Comparison of ENCODE assay signal across 14 mouse cellular contexts in the genomic region with DNA sequence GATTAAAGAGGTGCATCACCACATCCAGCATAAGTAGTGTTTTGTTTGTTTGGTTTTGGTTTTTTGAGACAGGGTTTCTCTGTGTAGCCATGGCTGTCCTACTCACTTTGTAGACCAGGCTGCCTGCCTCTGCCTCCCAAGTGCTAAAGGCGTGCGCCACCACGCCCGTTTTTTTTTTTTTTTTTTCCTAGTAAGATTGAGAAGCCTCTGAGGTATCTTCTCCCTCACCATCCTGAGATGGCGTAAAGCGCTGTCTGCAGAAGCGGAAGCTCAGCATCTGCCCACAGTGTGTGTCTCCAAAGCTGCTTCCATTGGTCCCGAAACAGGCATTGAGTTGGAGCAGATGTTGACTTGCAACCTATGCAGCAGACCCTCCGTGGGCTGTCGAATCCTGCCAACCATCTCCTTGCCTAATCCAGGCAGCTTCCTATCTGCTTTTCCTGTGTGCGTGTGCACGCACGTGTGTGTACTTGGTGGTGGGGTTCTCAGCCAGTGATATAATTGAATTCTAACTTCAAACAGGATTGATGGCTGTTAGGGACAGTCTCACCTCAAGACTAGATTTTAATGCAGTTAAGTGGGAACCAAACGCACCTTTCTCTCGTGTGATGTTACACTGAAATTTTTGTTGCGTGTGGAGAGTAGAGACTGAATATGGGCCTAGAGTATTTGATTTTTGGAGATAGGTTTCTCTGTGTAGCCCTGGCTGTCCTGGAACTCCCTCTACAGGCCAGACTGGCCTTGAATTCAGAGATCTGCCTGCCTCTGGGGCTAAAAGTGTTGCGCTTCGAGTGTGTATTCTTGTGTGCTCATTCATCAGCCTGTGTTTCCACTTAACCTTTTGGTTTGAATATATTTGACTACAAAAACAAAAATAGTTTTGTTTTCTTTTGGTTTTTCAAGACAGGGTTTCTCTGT. TPM values are rescaled to one million over a fixed set of nuclear protein-coding genes. Genes with fewer than 3 reads are reported as not detected.
A peak's percentile ranks its signal among the peaks of the same experiment; 100 is the strongest.
DNase-seq lines count a peak whose midpoint lies in the region; ATAC-seq and TF ChIP-seq lines count a peak whose summit lies in the region.
"Had no signal": no experiment of that assay in that cellular context is flagged by ENCODE, and none has a peak within 500 bp of the region (broad histone marks: within the 10 kb centered on the region; RNA-seq: fewer than 3 reads in every experiment).

No protein-coding gene starts in this region.

- 73% methylated on average over 18 of the region's 18 CpGs for WGBS in kidney, embryonic 16.5 days
- WGBS in forebrain, embryonic 13.5 days = 77% methylated on average over 18 of the region's 18 CpGs
- WGBS in liver, postnatal 0 days (ENCODE audit: insufficient replicate concordance) = 59% methylated on average over 18 of the region's 18 CpGs
- 63% methylated on average over 18 of the region's 18 CpGs for WGBS in cerebellum, adult 2 months

- no peak overlapping the region for H3K9ac ChIP-seq in kidney, embryonic 16.5 days (replicated peaks; ENCODE audit: low read length)
- H3K9ac ChIP-seq in ES-Bruce4 (ENCODE audit: low read depth, poor library complexity, severe bottlenecking) = no peak overlapping the region
- H3K9ac ChIP-seq in forebrain, embryonic 13.5 days = no peak overlapping the region
- no peak overlapping the region for H3K9ac ChIP-seq in liver, postnatal 0 days (replicated peaks)
- H3K9ac ChIP-seq: heart, embryonic 13.5 days; limb, embryonic 15.5 days had no signal

- no peaks in the 10 kb centered on the region for H3K4me1 ChIP-seq in kidney, embryonic 16.5 days (ENCODE audit: insufficient read depth, low read length)
- H3K4me1 ChIP-seq in ES-Bruce4 (ENCODE audit: control insufficient read depth, insufficient read depth, low read length) = no peaks in the 10 kb centered on the region
- no peaks in the 10 kb centered on the region for H3K4me1 ChIP-seq in forebrain, embryonic 13.5 days
- H3K4me1 ChIP-seq in liver, postnatal 0 days (ENCODE audit: insufficient read depth) = 0 out of 2 replicates have a peak, but pooled peaks cover under 1% of the 10 kb centered on the region
- H3K4me1 ChIP-seq in cerebellum, adult 2 months (ENCODE audit: control insufficient read depth, insufficient read depth, low read length) = no peaks in the 10 kb centered on the region

- DNase-seq in kidney, adult 8-10 months = no peak
- DNase-seq in liver, postnatal 0 days = no peak
- no peak for DNase-seq in left cerebral cortex, postnatal 25 days (ENCODE audit: low spot score in 2 of 2)
- no peak for DNase-seq in cerebellum, adult 2 months
- DNase-seq: adrenal gland, postnatal 25 days; cerebellum, adult 11-12 months; kidney, adult 2 months; layer of hippocampus, adult 9-11 months had no signal

- H3K4me2 ChIP-seq in kidney, embryonic 16.5 days (replicated peaks; ENCODE audit: low read depth, low read length) = no peak overlapping the region
- no peak overlapping the region for H3K4me2 ChIP-seq in forebrain, embryonic 13.5 days
- no peak overlapping the region for H3K4me2 ChIP-seq in liver, postnatal 0 days (ENCODE audit: low read depth, low read length)
- H3K4me2 ChIP-seq: heart, embryonic 13.5 days; limb, embryonic 15.5 days had no signal

- no peak for TF ChIP-seq POLR2A in ES-Bruce4 (IDR thresholded peaks at IDR 0.05; ENCODE audit: insufficient read depth, low read length)
- no peak for TF ChIP-seq POLR2A in cerebellum, adult 2 months (IDR thresholded peaks at IDR 0.05; ENCODE audit: borderline replicate concordance, insufficient read depth, low read length)

- H3K27ac ChIP-seq in kidney, embryonic 16.5 days (ENCODE audit: low read length) = no peak overlapping the region
- H3K27ac ChIP-seq in ES-Bruce4 (ENCODE audit: insufficient read depth, low read length) = no peak overlapping the region
- H3K27ac ChIP-seq in forebrain, embryonic 13.5 days = peak overlapping the region; percentile 19; the same call in 1 of the 2 replicates
- no peak overlapping the region for H3K27ac ChIP-seq in liver, postnatal 0 days (ENCODE audit: low read depth)
- no peak overlapping the region for H3K27ac ChIP-seq in cerebellum, adult 2 months (ENCODE audit: insufficient read depth, low read length)
- H3K27ac ChIP-seq: heart, embryonic 13.5 days had no signal

- H3K4me3 ChIP-seq in kidney, embryonic 16.5 days (ENCODE audit: low read length) = no peak overlapping the region
- H3K4me3 ChIP-seq in ES-Bruce4 (ENCODE audit: low read depth, low read length) = no peak overlapping the region
- no peak overlapping the region for H3K4me3 ChIP-seq in forebrain, embryonic 13.5 days
- no peak overlapping the region for H3K4me3 ChIP-seq in liver, postnatal 0 days (ENCODE audit: low read depth, low read length)
- H3K4me3 ChIP-seq in cerebellum, adult 2 months (replicated peaks; ENCODE audit: insufficient read depth, low read depth, low read length) = no peak overlapping the region
- H3K4me3 ChIP-seq: heart, embryonic 13.5 days; limb, embryonic 15.5 days had no signal

- no peaks in the 10 kb centered on the region for H3K27me3 ChIP-seq in kidney, embryonic 16.5 days (ENCODE audit: insufficient read depth, low read length)
- H3K27me3 ChIP-seq in ES-Bruce4 (ENCODE audit: control insufficient read depth, insufficient read depth, low read length, poor library complexity, severe bottlenecking) = no peaks in the 10 kb centered on the region
- no peaks in the 10 kb centered on the region for H3K27me3 ChIP-seq in forebrain, embryonic 13.5 days
- H3K27me3 ChIP-seq in liver, postnatal 0 days (ENCODE audit: insufficient read depth, low read length) = no peaks in the 10 kb centered on the region
- H3K27me3 ChIP-seq in cerebellum, adult 2 months (ENCODE audit: control insufficient read depth, insufficient read depth, low read length) = no peaks in the 10 kb centered on the region; the same call in 1 of the 2 replicates
- H3K27me3 ChIP-seq: heart, embryonic 13.5 days; limb, embryonic 15.5 days had no signal

- no peaks in the 10 kb centered on the region for H3K9me3 ChIP-seq in kidney, embryonic 16.5 days (ENCODE audit: low read length)
- H3K9me3 ChIP-seq in ES-Bruce4 (replicated peaks; ENCODE audit: control insufficient read depth, insufficient read depth, low read length, poor library complexity, severe bottlenecking) = no peaks in the 10 kb centered on the region
- no peaks in the 10 kb centered on the region for H3K9me3 ChIP-seq in forebrain, embryonic 13.5 days (replicated peaks)
- no peaks in the 10 kb centered on the region for H3K9me3 ChIP-seq in liver, postnatal 0 days (ENCODE audit: low read length)
- H3K9me3 ChIP-seq: G1E; heart, embryonic 13.5 days; limb, embryonic 15.5 days had no signal

- intact Hi-C loops in left cerebral cortex, postnatal 25 days (cut with DNase I) = loop anchor here (2.0 kb wide), 1 partner anchor 71 kb away; no protein-coding TSS in a partner anchor

- ATAC-seq in kidney, embryonic 16.5 days (ENCODE audit: low FRiP score, low TSS enrichment) = peak; percentile 32; the same call in 1 of the 2 replicates
- no peak for ATAC-seq in forebrain, embryonic 13.5 days
- ATAC-seq in liver, postnatal 0 days = no peak

- TF ChIP-seq EP300 in ES-Bruce4 (IDR thresholded peaks at IDR 0.05; ENCODE audit: insufficient read depth, low read depth, low read length) = no peak
- TF ChIP-seq EP300 in liver, postnatal 0 days (IDR thresholded peaks at IDR 0.05; ENCODE audit: low read depth) = no peak

- TF ChIP-seq CTCF in ES-Bruce4 (IDR thresholded peaks at IDR 0.05; ENCODE audit: low read depth, low read length) = peak; percentile 27
- TF ChIP-seq CTCF in liver, postnatal 0 days (IDR thresholded peaks at IDR 0.05; ENCODE audit: low read depth) = peak; percentile 43
- no peak for TF ChIP-seq CTCF in cerebellum, adult 2 months (IDR thresholded peaks at IDR 0.05; ENCODE audit: borderline replicate concordance, insufficient read depth, low read depth, low read length)

- peaks cover 26% of the 10 kb centered on the region for H3K36me3 ChIP-seq in kidney, embryonic 16.5 days (ENCODE audit: insufficient read depth, low read length)
- peaks cover 9% of the 10 kb centered on the region for H3K36me3 ChIP-seq in ES-Bruce4 (ENCODE audit: control insufficient read depth, insufficient read depth, low read length, poor library complexity, severe bottlenecking)
- peaks cover 29% of the 10 kb centered on the region for H3K36me3 ChIP-seq in forebrain, embryonic 13.5 days (ENCODE audit: poor library complexity, severe bottlenecking)
- peaks cover 31% of the 10 kb centered on the region for H3K36me3 ChIP-seq in liver, postnatal 0 days (replicated peaks; ENCODE audit: insufficient read depth, low read length)

RNA-seq across cellular contexts. Expression of gene Slc25a3, which starts 19.7 kb away (rescaled TPM):
- 673 and 685 TPM in 2 replicates for polyA plus RNA-seq in kidney, embryonic 16.5 days (2015; fragmentation: Nextera tagmentation; extraction: Ambion mirVana)
- 550 and 557 TPM in 2 replicates for polyA plus RNA-seq in ES-Bruce4 (2011; ENCODE audit: insufficient read depth, insufficient read length, low read depth, missing spikeins)
- 439 and 465 TPM in 2 replicates for polyA plus RNA-seq in forebrain, embryonic 13.5 days (2015; fragmentation: Nextera tagmentation; extraction: Ambion mirVana)
- polyA plus RNA-seq in liver, postnatal 0 days (2015; fragmentation: Nextera tagmentation; extraction: Ambion mirVana) = 341 and 344 TPM in 2 replicates
- total RNA-seq in left cerebral cortex, postnatal 25 days (2021) = 100 to 1,000 TPM; 546 TPM
- polyA plus RNA-seq in cerebellum, adult 2 months (2012; rRNA removed) = 772 and 804 TPM in 2 replicates

RNA-seq across cellular contexts. Expression of gene Tmpo, which starts 37.5 kb away (rescaled TPM):
- 191 and 202 TPM in 2 replicates for polyA plus RNA-seq in kidney, embryonic 16.5 days (2015; fragmentation: Nextera tagmentation; extraction: Ambion mirVana)
- polyA plus RNA-seq in ES-Bruce4 (2011; ENCODE audit: insufficient read depth, insufficient read length, low read depth, missing spikeins) = 259 and 265 TPM in 2 replicates
- polyA plus RNA-seq in forebrain, embryonic 13.5 days (2015; fragmentation: Nextera tagmentation; extraction: Ambion mirVana) = 250 and 265 TPM in 2 replicates
- 64.1 and 69.0 TPM in 2 replicates for polyA plus RNA-seq in liver, postnatal 0 days (2015; fragmentation: Nextera tagmentation; extraction: Ambion mirVana)
- 10 to 100 TPM; 39.7 to 41.5 TPM for total RNA-seq in left cerebral cortex, postnatal 25 days (2021)
- 47.5 and 49.8 TPM in 2 replicates for polyA plus RNA-seq in cerebellum, adult 2 months (2012; rRNA removed)
